Mouse (Mus musculus): ENCODE data around the gene Commd1. TPM values are rescaled to one million over a fixed set of nuclear protein-coding genes. Genes with fewer than 3 reads are reported as not detected.

Gene Commd1
- polyA plus RNA-seq, 1 experiment from 2014 or later = 237 TPM

- Histone ChIP-seq H3K9me3 (ENCODE audit: control insufficient read depth, low read length) (no peaks in the 10 kb centered on the region), H3K27ac (ENCODE audit: low read depth, low read length) (no peak overlapping the region), H3K27me3 (replicated peaks; ENCODE audit: control insufficient read depth, insufficient read depth, low read length) (no peaks in the 10 kb centered on the region), H3K36me3 (ENCODE audit: control insufficient read depth, insufficient read depth, low read length) (no peaks in the 10 kb centered on the region), H3K4me3 (ENCODE audit: low read length) (no peak overlapping the region), H3K4me2 (ENCODE audit: low read length) (no peak overlapping the region), H3K9ac (ENCODE audit: low read depth, low read length) (no peak overlapping the region), H3K4me1 (ENCODE audit: control insufficient read depth, insufficient read depth, low read depth, low read length) (no peaks in the 10 kb centered on the region)
- no peak for ATAC-seq
- WGBS = 95% methylated on average over 4 of the region's 4 CpGs
Measured at GRCm38 (mm10) chr11:22937716-22938316, 44.4 kb downstream of the Commd1 start.

GRCm38 (mm10) chr11:22936446-22937125 is 45.6 kb downstream of the Commd1 start:
- Histone ChIP-seq H3K9ac (ENCODE audit: low read depth, low read length) (no peak overlapping the region), H3K36me3 (ENCODE audit: control insufficient read depth, insufficient read depth, low read length) (no peaks in the 10 kb centered on the region), H3K4me3 (ENCODE audit: low read length) (no peak overlapping the region), H3K9me3 (ENCODE audit: control insufficient read depth, low read length) (no peaks in the 10 kb centered on the region), H3K27ac (ENCODE audit: low read depth, low read length) (no peak overlapping the region), H3K4me2 (ENCODE audit: low read length) (no peak overlapping the region), H3K4me1 (ENCODE audit: control insufficient read depth, insufficient read depth, low read depth, low read length) (no peaks in the 10 kb centered on the region), H3K27me3 (replicated peaks; ENCODE audit: control insufficient read depth, insufficient read depth, low read length) (no peaks in the 10 kb centered on the region)
- ATAC-seq = no peak
- WGBS = 50% methylated on average over 5 of the region's 5 CpGs

- ATAC-seq = no peak
- no peaks in the 10 kb centered on the region for H3K9me3 ChIP-seq (ENCODE audit: control insufficient read depth, low read length)
Measured at GRCm38 (mm10) chr11:22932167-22932566, 50.0 kb downstream of the Commd1 start.

GRCm38 (mm10) chr11:22931320-22931905 is 50.8 kb downstream of the Commd1 start:
- no peak overlapping the region for H3K4me3 ChIP-seq (ENCODE audit: low read length)
- H3K9ac ChIP-seq (ENCODE audit: low read depth, low read length) = no peak overlapping the region
- no peaks in the 10 kb centered on the region for H3K36me3 ChIP-seq (ENCODE audit: control insufficient read depth, insufficient read depth, low read length)
- no peak overlapping the region for H3K27ac ChIP-seq (ENCODE audit: low read depth, low read length)
- 94% methylated on average over 2 of the region's 2 CpGs for WGBS
- no peak overlapping the region for H3K4me2 ChIP-seq (ENCODE audit: low read length)
- H3K9me3 ChIP-seq (ENCODE audit: control insufficient read depth, low read length) = no peaks in the 10 kb centered on the region
- H3K4me1 ChIP-seq (ENCODE audit: control insufficient read depth, insufficient read depth, low read depth, low read length) = no peaks in the 10 kb centered on the region; the same call in 1 of the 2 replicates
- no peak for ATAC-seq
- no peaks in the 10 kb centered on the region for H3K27me3 ChIP-seq (replicated peaks; ENCODE audit: control insufficient read depth, insufficient read depth, low read length)

More at GRCm38 (mm10) chr11:22932167-22932566, 50.0 kb downstream of the Commd1 start:
- H3K27me3 ChIP-seq (replicated peaks; ENCODE audit: control insufficient read depth, insufficient read depth, low read length) = no peaks in the 10 kb centered on the region
- no peak overlapping the region for H3K9ac ChIP-seq (ENCODE audit: low read depth, low read length)
- no peak overlapping the region for H3K27ac ChIP-seq (ENCODE audit: low read depth, low read length)
- no peaks in the 10 kb centered on the region for H3K36me3 ChIP-seq (ENCODE audit: control insufficient read depth, insufficient read depth, low read length)
- no peaks in the 10 kb centered on the region; the same call in 1 of the 2 replicates for H3K4me1 ChIP-seq (ENCODE audit: control insufficient read depth, insufficient read depth, low read depth, low read length)
- no peak overlapping the region for H3K4me2 ChIP-seq (ENCODE audit: low read length)
- H3K4me3 ChIP-seq (ENCODE audit: low read length) = no peak overlapping the region

GRCm38 (mm10) chr11:22930129-22930528 is 52.1 kb downstream of the Commd1 start:
- Histone ChIP-seq H3K27me3 (replicated peaks; ENCODE audit: control insufficient read depth, insufficient read depth, low read length) (no peaks in the 10 kb centered on the region), H3K9ac (ENCODE audit: low read depth, low read length) (no peak overlapping the region), H3K4me3 (ENCODE audit: low read length) (no peak overlapping the region), H3K4me1 (ENCODE audit: control insufficient read depth, insufficient read depth, low read depth, low read length) (no peaks in the 10 kb centered on the region; the same call in 1 of the 2 replicates), H3K36me3 (ENCODE audit: control insufficient read depth, insufficient read depth, low read length) (no peaks in the 10 kb centered on the region), H3K4me2 (ENCODE audit: low read length) (no peak overlapping the region), H3K9me3 (ENCODE audit: control insufficient read depth, low read length) (no peaks in the 10 kb centered on the region), H3K27ac (ENCODE audit: low read depth, low read length) (no peak overlapping the region)
- no peak for ATAC-seq
- 75% methylated on average over 2 of the region's 2 CpGs for WGBS

- H3K4me1 ChIP-seq (ENCODE audit: control insufficient read depth, insufficient read depth, low read depth, low read length) = no peaks in the 10 kb centered on the region; the same call in 1 of the 2 replicates
- H3K9ac ChIP-seq (ENCODE audit: low read depth, low read length) = no peak overlapping the region
- H3K4me3 ChIP-seq (ENCODE audit: low read length) = no peak overlapping the region
- no peaks in the 10 kb centered on the region for H3K27me3 ChIP-seq (replicated peaks; ENCODE audit: control insufficient read depth, insufficient read depth, low read length)
- no peak overlapping the region for H3K27ac ChIP-seq (ENCODE audit: low read depth, low read length)
- WGBS = 79% methylated on average over 8 of the region's 8 CpGs
- no peaks in the 10 kb centered on the region for H3K36me3 ChIP-seq (ENCODE audit: control insufficient read depth, insufficient read depth, low read length)
- ATAC-seq = no peak
- H3K4me2 ChIP-seq (ENCODE audit: low read length) = no peak overlapping the region
- H3K9me3 ChIP-seq (ENCODE audit: control insufficient read depth, low read length) = no peaks in the 10 kb centered on the region
Measured at GRCm38 (mm10) chr11:22928586-22929169, 53.5 kb downstream of the Commd1 start.

- Histone ChIP-seq H3K4me2 (ENCODE audit: low read length) (no peak overlapping the region), H3K36me3 (ENCODE audit: control insufficient read depth, insufficient read depth, low read length) (no peaks in the 10 kb centered on the region), H3K27ac (ENCODE audit: low read depth, low read length) (no peak overlapping the region), H3K27me3 (replicated peaks; ENCODE audit: control insufficient read depth, insufficient read depth, low read length) (no peaks in the 10 kb centered on the region), H3K9ac (ENCODE audit: low read depth, low read length) (no peak overlapping the region), H3K4me1 (ENCODE audit: control insufficient read depth, insufficient read depth, low read depth, low read length) (no peaks in the 10 kb centered on the region; the same call in 1 of the 2 replicates), H3K4me3 (ENCODE audit: low read length) (no peak overlapping the region), H3K9me3 (ENCODE audit: control insufficient read depth, low read length) (no peaks in the 10 kb centered on the region)
- 64% methylated on average over 2 of the region's 2 CpGs for whole genome bisulfite sequencing
- ATAC-seq = no peak
Measured at GRCm38 (mm10) chr11:22923606-22924005, 58.6 kb downstream of the Commd1 start.

- H3K36me3 ChIP-seq (ENCODE audit: control insufficient read depth, insufficient read depth, low read length) = no peaks in the 10 kb centered on the region
- no peaks in the 10 kb centered on the region for H3K27me3 ChIP-seq (replicated peaks; ENCODE audit: control insufficient read depth, insufficient read depth, low read length)
- ATAC-seq = no peak
- no peak overlapping the region for H3K4me2 ChIP-seq (ENCODE audit: low read length)
- no peak overlapping the region for H3K27ac ChIP-seq (ENCODE audit: low read depth, low read length)
- no peak overlapping the region for H3K9ac ChIP-seq (ENCODE audit: low read depth, low read length)
- 90% methylated on average over 2 of the region's 2 CpGs for WGBS
- no peak overlapping the region for H3K4me3 ChIP-seq (ENCODE audit: low read length)
- no peaks in the 10 kb centered on the region for H3K9me3 ChIP-seq (ENCODE audit: control insufficient read depth, low read length)
- H3K4me1 ChIP-seq (ENCODE audit: control insufficient read depth, insufficient read depth, low read depth, low read length) = no peaks in the 10 kb centered on the region
Measured at GRCm38 (mm10) chr11:22922546-22922945, 59.6 kb downstream of the Commd1 start.

- no peaks in the 10 kb centered on the region for H3K36me3 ChIP-seq (ENCODE audit: control insufficient read depth, insufficient read depth, low read length)
- H3K4me3 ChIP-seq (ENCODE audit: low read length) = no peak overlapping the region
- 79% methylated on average over 2 of the region's 2 CpGs for WGBS
- H3K9me3 ChIP-seq (ENCODE audit: control insufficient read depth, low read length) = no peaks in the 10 kb centered on the region
- H3K4me1 ChIP-seq (ENCODE audit: control insufficient read depth, insufficient read depth, low read depth, low read length) = no peaks in the 10 kb centered on the region
- no peak overlapping the region for H3K9ac ChIP-seq (ENCODE audit: low read depth, low read length)
- H3K27ac ChIP-seq (ENCODE audit: low read depth, low read length) = no peak overlapping the region
- H3K27me3 ChIP-seq (replicated peaks; ENCODE audit: control insufficient read depth, insufficient read depth, low read length) = no peaks in the 10 kb centered on the region
- no peak overlapping the region for H3K4me2 ChIP-seq (ENCODE audit: low read length)
- no peak for ATAC-seq
Measured at GRCm38 (mm10) chr11:22919336-22919735, 62.8 kb downstream of the Commd1 start.
